Mouse (Mus musculus) telencephalon, adult 2 months (tissue): Measurements from ENCODE around the gene Hck.

Source experiments
- DNase-seq: peaks from one replicate; pipeline ENCODE4 v3.0.0-alpha.2; 2011; ENCODE audit warnings: low read depth, low spot score

Hck gene

GRCm38 (mm10) chr2:153151026-153151425 is 42.8 kb downstream of the Hck start:
- peak; percentile 13 for DNase-seq

- DNase-seq, result no peak
These were observed 43.8 kb downstream of the Hck start for GRCm38 (mm10) chr2:153151926-153152665.

- DNase-seq, result no peak
These were observed 44.8 kb downstream of the Hck start for GRCm38 (mm10) chr2:153153033-153153450.

GRCm38 (mm10) chr2:153157270-153157669 is 49.0 kb downstream of the Hck start:
- no peak for DNase-seq

- no peak for DNase-seq
These were observed 51.9 kb downstream of the Hck start for GRCm38 (mm10) chr2:153160133-153160532.

- peak; percentile 91 for DNase-seq
These were observed 52.8 kb downstream of the Hck start, which contains the start of gene Tm9sf4 for GRCm38 (mm10) chr2:153160844-153161683. Tm9sf4 (plus strand) TSS chr2:153161303.

- peak; percentile 40 for DNase-seq
These were observed 53.4 kb downstream of the Hck start for GRCm38 (mm10) chr2:153161684-153162080.

- DNase-seq, result no peak
These were observed 58.9 kb downstream of the Hck start for GRCm38 (mm10) chr2:153167136-153167535.

- DNase-seq, result no peak
These were observed 60.0 kb downstream of the Hck start for GRCm38 (mm10) chr2:153168134-153168820.

- no peak for DNase-seq
These were observed 62.4 kb downstream of the Hck start for GRCm38 (mm10) chr2:153170490-153171224.

- DNase-seq, result no peak
These were observed 63.7 kb downstream of the Hck start for GRCm38 (mm10) chr2:153171966-153172365.

GRCm38 (mm10) chr2:153175995-153176570 is 67.8 kb downstream of the Hck start:
- DNase-seq, result no peak

- DNase-seq, result no peak
These were observed 68.9 kb downstream of the Hck start for GRCm38 (mm10) chr2:153177188-153177587.

GRCm38 (mm10) chr2:153179126-153179860 is 71.0 kb downstream of the Hck start:
- DNase-seq, result peak; percentile 38

GRCm38 (mm10) chr2:153179961-153180360 is 71.7 kb downstream of the Hck start:
- no peak for DNase-seq

GRCm38 (mm10) chr2:153186176-153186591 is 77.9 kb downstream of the Hck start:
- DNase-seq, result peak; percentile 61

GRCm38 (mm10) chr2:153187848-153188247 is 79.6 kb downstream of the Hck start:
- DNase-seq, result no peak

- DNase-seq, result peak; percentile 33
These were observed 83.0 kb downstream of the Hck start for GRCm38 (mm10) chr2:153191242-153191641.

GRCm38 (mm10) chr2:153194255-153194654 is 86.0 kb downstream of the Hck start:
- no peak for DNase-seq

- DNase-seq, result no peak
These were observed 90.2 kb downstream of the Hck start for GRCm38 (mm10) chr2:153198485-153198884.
